Mouse (Mus musculus) C2C12 (cell line): ENCODE measurements at regions not wholly inside any gene's neighbourhood (a gene's known extent, or its start where the extent isn't known, plus 50 kb on each side); places are given as distances from the start of the nearest gene placed in this dataset.
A peak's percentile ranks its signal among the peaks of the same experiment; 100 is the strongest.

Experiments
- H3K27me3 ChIP-seq: one replicate; pipeline ENCODE4 v1.6.1; 2011; ENCODE audit not compliant: control insufficient read depth, insufficient read depth, insufficient read length
- H3K36me3 ChIP-seq: one replicate; pipeline ENCODE4 v1.6.1; 2011; ENCODE audit not compliant: control insufficient read depth, insufficient read depth
- H3K4me3 ChIP-seq: one replicate; pipeline ENCODE4 v1.5.1; 2011; ENCODE audit warnings: mild to moderate bottlenecking, control low read depth; ENCODE audit not compliant: poor library complexity, insufficient read depth, severe bottlenecking
- H3K79me2 ChIP-seq: one replicate; pipeline ENCODE4 v1.6.1; 2011; ENCODE audit not compliant: control insufficient read depth, insufficient read depth
- H3K79me3 ChIP-seq: one replicate; pipeline ENCODE4 v1.6.1; 2011; ENCODE audit warnings: low read depth, control low read depth
- H3ac ChIP-seq: one replicate; pipeline ENCODE3; 2011; ENCODE audit warnings: low read depth; ENCODE audit not compliant: control insufficient read depth, insufficient read length
- CEBPB ChIP-seq: IDR thresholded peaks from one replicate; pipeline ENCODE4 v1.6.1; 2011; ENCODE audit warnings: low read depth, mild to moderate bottlenecking, control low read depth, moderate library complexity
- CTCF ChIP-seq: IDR thresholded peaks from one replicate; pipeline ENCODE4 v1.5.1; 2011; ENCODE audit not compliant: control insufficient read depth, insufficient read depth, insufficient read length
- FOSL1 ChIP-seq: IDR thresholded peaks from one replicate; pipeline ENCODE4 v1.8.0; 2011; ENCODE audit warnings: mild to moderate bottlenecking, low read length; ENCODE audit not compliant: poor library complexity, insufficient read depth, severe bottlenecking
- MAX ChIP-seq: IDR thresholded peaks from one replicate; pipeline ENCODE4 v1.6.1; 2011; ENCODE audit warnings: mild to moderate bottlenecking, control low read depth
- MYOD1 ChIP-seq: IDR thresholded peaks from one replicate; pipeline ENCODE4 v1.6.1; 2011; ENCODE audit warnings: low read depth; ENCODE audit not compliant: control insufficient read depth, insufficient read length
- MYOG ChIP-seq: IDR thresholded peaks from one replicate; pipeline ENCODE4 v1.6.1; 2011; ENCODE audit not compliant: control insufficient read depth, insufficient read length; ENCODE audit errors: extremely low read depth
- USF1 ChIP-seq: IDR thresholded peaks from one replicate; pipeline ENCODE4 v1.6.1; 2011; ENCODE audit warnings: low read depth, mild to moderate bottlenecking, control low read depth, moderate library complexity

DNA sequence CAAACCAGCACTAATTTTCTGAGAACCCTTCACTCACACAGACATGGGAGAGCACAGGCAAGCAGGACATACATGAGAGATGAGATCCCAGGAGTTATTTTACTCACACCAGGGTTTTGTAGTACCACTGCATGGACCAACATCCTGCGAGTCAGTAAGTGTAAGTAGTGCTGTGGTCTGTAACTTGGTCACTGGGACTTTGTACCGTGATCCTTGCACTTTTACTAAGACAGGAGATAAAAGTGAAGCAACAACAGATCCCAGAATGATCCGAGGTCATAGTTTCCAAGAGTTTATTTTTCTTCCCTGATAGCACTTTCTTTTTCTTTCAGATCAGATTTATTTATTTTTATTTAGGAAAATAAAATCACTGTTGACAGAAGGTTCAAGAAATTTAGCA, 54.1 kb upstream of the Mtap start:
- H3K79me2 ChIP-seq, result no peaks in the 10 kb centered on the region
- TF ChIP-seq CTCF (no peak), MYOD1 (no peak), MYOG (no peak), MAX (no peak), CEBPB (no peak), FOSL1 (no peak), USF1 (no peak)
- H3K79me3 ChIP-seq, result no peaks in the 10 kb centered on the region
- H3K4me3 ChIP-seq, result no peak overlapping the region
- H3K36me3 ChIP-seq, result no peaks in the 10 kb centered on the region
- H3ac ChIP-seq, result no peak overlapping the region
- H3K27me3 ChIP-seq, result no peaks in the 10 kb centered on the region

DNA sequence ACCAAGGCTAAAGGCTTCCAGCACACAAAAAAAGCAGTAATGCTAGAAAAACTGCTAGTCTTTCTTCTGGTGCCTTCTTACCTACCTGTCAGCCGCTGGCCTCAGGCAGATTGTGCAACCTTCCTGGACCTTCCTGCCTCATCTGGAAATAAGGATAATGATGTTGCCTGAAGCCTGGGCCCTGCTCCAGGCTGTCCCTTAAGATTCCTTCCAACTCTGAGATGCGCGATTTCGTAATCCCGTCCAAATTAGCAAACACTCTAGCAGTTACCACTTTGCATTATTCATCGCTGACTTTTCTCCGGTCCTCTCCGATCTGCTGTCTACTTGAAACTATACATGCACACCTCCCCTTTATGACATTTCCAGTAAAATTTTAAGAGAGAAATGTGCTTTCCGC, 58.4 kb upstream of the Mtap start:
- no peaks in the 10 kb centered on the region for H3K27me3 ChIP-seq
- H3K79me2 ChIP-seq, result no peaks in the 10 kb centered on the region
- TF ChIP-seq MAX (no peak), CEBPB (peak; percentile 9)
- H3K4me3 ChIP-seq, result no peak overlapping the region
- no peak overlapping the region for H3ac ChIP-seq
- no peaks in the 10 kb centered on the region for H3K79me3 ChIP-seq
- no peaks in the 10 kb centered on the region for H3K36me3 ChIP-seq

DNA sequence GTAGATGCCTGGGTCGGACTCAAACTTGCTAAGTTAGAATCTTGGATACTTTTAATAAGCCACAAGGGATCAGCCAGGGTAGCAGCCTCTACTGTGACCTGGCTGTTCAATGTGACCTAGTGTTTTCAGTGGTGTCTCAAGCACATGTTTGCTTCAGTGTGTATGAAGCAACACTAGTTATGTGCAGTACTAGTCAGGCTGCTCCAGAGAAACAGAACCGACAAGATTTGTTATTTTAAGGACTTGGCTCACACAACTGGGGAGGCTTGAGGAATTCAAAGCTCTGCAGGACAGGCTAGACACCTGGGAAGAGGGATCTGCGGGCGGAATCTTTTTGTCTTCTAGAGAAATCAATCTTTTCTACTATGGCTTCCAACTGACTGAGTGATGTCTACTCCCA, 62.2 kb upstream of the Mtap start:
- H3K79me2 ChIP-seq, result no peaks in the 10 kb centered on the region
- no peaks in the 10 kb centered on the region for H3K36me3 ChIP-seq
- H3ac ChIP-seq, result no peak overlapping the region
- no peaks in the 10 kb centered on the region for H3K27me3 ChIP-seq
- no peak overlapping the region for H3K4me3 ChIP-seq
- TF ChIP-seq MYOD1, result no peak
- TF ChIP-seq CEBPB, result no peak
- no peak for TF ChIP-seq MAX
- no peak for TF ChIP-seq FOSL1
- no peak for TF ChIP-seq MYOG
- TF ChIP-seq CTCF, result no peak
- TF ChIP-seq USF1, result no peak
- H3K79me3 ChIP-seq, result no peaks in the 10 kb centered on the region

DNA sequence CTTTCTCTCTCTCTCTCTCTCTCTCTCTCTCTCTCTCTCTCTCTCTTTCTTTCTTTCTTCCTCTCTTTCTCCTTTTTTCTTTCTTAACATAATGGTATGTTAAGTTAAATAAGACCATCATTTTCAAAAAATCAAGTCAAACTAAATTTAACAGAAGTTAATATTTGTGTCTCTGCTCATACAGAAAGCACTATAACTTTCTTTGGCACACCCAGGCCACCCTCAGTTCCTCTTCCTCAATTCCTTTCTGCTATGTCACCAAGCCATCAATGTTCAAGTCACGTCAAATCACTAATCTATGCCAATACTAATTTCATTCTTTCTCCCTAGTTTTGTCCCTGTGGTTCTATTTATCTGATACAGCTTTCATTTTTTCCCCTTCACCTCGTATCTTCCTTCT, 66.5 kb upstream of the Mtap start:
- no peak overlapping the region for H3K4me3 ChIP-seq
- H3K27me3 ChIP-seq, result no peaks in the 10 kb centered on the region
- no peaks in the 10 kb centered on the region for H3K79me2 ChIP-seq
- H3ac ChIP-seq, result no peak overlapping the region
- no peak for TF ChIP-seq USF1
- TF ChIP-seq MYOD1, result no peak
- no peak for TF ChIP-seq MAX
- no peak for TF ChIP-seq MYOG
- no peak for TF ChIP-seq FOSL1
- TF ChIP-seq CTCF, result no peak
- no peak for TF ChIP-seq CEBPB
- no peaks in the 10 kb centered on the region for H3K36me3 ChIP-seq
- no peaks in the 10 kb centered on the region for H3K79me3 ChIP-seq

DNA sequence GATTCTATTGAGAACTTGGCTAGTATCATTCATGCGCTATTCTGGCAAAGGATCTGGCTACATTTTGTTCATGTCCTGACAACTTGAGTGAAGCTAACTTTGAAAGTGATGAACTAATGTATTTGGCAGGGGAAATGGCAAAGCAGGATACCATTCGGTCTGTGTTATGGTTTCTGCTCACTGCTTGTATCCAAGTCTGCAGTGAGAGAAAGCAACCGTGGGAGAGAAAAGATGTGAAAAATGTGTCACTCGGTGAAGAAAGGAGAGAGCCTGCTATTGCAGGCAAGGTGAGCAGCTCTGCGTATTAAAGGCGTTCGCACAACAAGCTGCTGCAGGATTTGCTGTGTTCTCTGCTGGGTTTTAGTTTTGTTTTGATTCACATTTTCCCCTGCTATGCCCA, 72.5 kb upstream of the Mtap start:
- H3K36me3 ChIP-seq, result no peaks in the 10 kb centered on the region
- no peaks in the 10 kb centered on the region for H3K79me2 ChIP-seq
- no peaks in the 10 kb centered on the region for H3K79me3 ChIP-seq
- no peak overlapping the region for H3K4me3 ChIP-seq
- H3K27me3 ChIP-seq, result no peaks in the 10 kb centered on the region
- TF ChIP-seq MYOD1 (no peak), MYOG (no peak), CTCF (no peak), FOSL1 (no peak), MAX (no peak), CEBPB (no peak), USF1 (no peak)
- no peak overlapping the region for H3ac ChIP-seq

DNA sequence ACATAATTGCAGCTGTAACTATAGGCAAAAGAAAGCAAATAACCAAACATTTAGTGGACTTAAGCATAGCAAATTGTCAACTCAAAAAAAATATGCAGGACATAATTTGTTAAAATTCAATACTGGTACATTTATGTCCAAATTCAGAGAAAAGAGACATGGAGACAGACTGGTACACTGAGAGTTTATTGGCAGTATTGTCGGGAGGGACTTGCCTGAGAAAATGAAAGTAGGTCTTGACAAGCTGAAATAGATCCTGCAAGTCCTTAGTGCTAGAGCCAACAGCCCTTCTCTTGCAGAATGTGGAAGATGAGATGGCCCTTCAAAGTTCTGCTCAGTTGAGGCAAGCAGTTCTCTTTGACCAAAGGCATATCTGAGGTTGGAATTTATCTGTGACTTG, 74.5 kb upstream of the Mtap start:
- no peak overlapping the region for H3K4me3 ChIP-seq
- H3K79me3 ChIP-seq, result no peaks in the 10 kb centered on the region
- H3ac ChIP-seq, result no peak overlapping the region
- H3K36me3 ChIP-seq, result no peaks in the 10 kb centered on the region
- H3K27me3 ChIP-seq, result no peaks in the 10 kb centered on the region
- no peak for TF ChIP-seq USF1
- TF ChIP-seq FOSL1, result no peak
- no peak for TF ChIP-seq MYOD1
- no peak for TF ChIP-seq MAX
- TF ChIP-seq CTCF, result no peak
- TF ChIP-seq MYOG, result no peak
- TF ChIP-seq CEBPB, result no peak
- H3K79me2 ChIP-seq, result no peaks in the 10 kb centered on the region
